ENCODE assay signal across 13 mouse cellular contexts in the genomic region with DNA sequence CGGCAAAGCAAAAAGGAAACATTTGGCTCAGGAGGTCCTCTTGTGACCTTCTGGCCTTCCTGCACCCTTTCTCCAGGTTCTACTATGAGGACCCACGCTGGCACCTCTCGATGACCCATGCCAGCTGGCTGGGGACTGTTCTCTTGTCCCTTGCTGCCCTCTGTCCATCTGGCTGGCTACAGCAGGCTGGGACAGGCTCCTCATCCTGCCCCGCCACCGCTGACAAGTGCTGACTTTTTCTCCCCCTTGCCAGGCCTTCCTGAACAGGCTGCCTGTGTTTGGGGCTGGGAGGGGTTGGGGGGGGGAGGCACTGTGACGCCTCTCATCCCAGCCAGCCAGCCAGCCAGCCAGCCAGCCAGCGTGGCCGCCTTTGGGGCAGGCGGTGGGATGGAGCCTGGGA. TPM values are rescaled to one million over a fixed set of nuclear protein-coding genes. Genes with fewer than 3 reads are reported as not detected.
DNase-seq lines count a peak whose midpoint lies in the region; ATAC-seq and TF ChIP-seq lines count a peak whose summit lies in the region.
"Had no signal": no experiment of that assay in that cellular context is flagged by ENCODE, and none has a peak within 500 bp of the region (broad histone marks: within the 10 kb centered on the region; RNA-seq: fewer than 3 reads in every experiment).

No protein-coding gene starts in this region.

- H3K9me3 ChIP-seq in heart, embryonic 16.5 days (replicated peaks; ENCODE audit: control insufficient read depth, low read length) = no peaks in the 10 kb centered on the region
- no peaks in the 10 kb centered on the region for H3K9me3 ChIP-seq in kidney, embryonic 16.5 days (ENCODE audit: low read length)
- H3K9me3 ChIP-seq in liver, postnatal 0 days (ENCODE audit: low read length) = no peaks in the 10 kb centered on the region
- H3K9me3 ChIP-seq: forebrain, embryonic 15.5 days; midbrain, embryonic 13.5 days had no signal

- TF ChIP-seq CTCF in liver, postnatal 0 days (IDR thresholded peaks at IDR 0.05; ENCODE audit: low read depth) = no peak

- TF ChIP-seq EP300 in liver, postnatal 0 days (IDR thresholded peaks at IDR 0.05; ENCODE audit: low read depth) = no peak

- no peak overlapping the region for H3K27ac ChIP-seq in heart, embryonic 16.5 days (ENCODE audit: low read length)
- H3K27ac ChIP-seq in kidney, embryonic 16.5 days (ENCODE audit: low read length) = peak overlapping the region; percentile 52
- no peak overlapping the region for H3K27ac ChIP-seq in liver, postnatal 0 days (ENCODE audit: low read depth)
- H3K27ac ChIP-seq: forebrain, embryonic 15.5 days; midbrain, embryonic 13.5 days had no signal

- no peaks in the 10 kb centered on the region for H3K36me3 ChIP-seq in heart, embryonic 16.5 days (ENCODE audit: control insufficient read depth, insufficient read depth)
- peaks cover 6% of the 10 kb centered on the region; the same call in 1 of the 2 replicates for H3K36me3 ChIP-seq in kidney, embryonic 16.5 days (ENCODE audit: insufficient read depth, low read length)
- no peaks in the 10 kb centered on the region for H3K36me3 ChIP-seq in liver, postnatal 0 days (replicated peaks; ENCODE audit: insufficient read depth, low read length)
- H3K36me3 ChIP-seq: forebrain, embryonic 15.5 days; midbrain, embryonic 13.5 days had no signal

- WGBS in heart, embryonic 16.5 days = 53% methylated on average over 9 of the region's 9 CpGs
- WGBS in kidney, embryonic 16.5 days = 22% methylated on average over 9 of the region's 9 CpGs
- 61% methylated on average over 9 of the region's 9 CpGs for WGBS in liver, postnatal 0 days (ENCODE audit: insufficient replicate concordance)

- H3K4me2 ChIP-seq in heart, embryonic 16.5 days (ENCODE audit: low read depth, low read length) = no peak overlapping the region
- H3K4me2 ChIP-seq in kidney, embryonic 16.5 days (replicated peaks; ENCODE audit: low read depth, low read length) = no peak overlapping the region
- no peak overlapping the region for H3K4me2 ChIP-seq in liver, postnatal 0 days (ENCODE audit: low read depth, low read length)
- H3K4me2 ChIP-seq: forebrain, embryonic 15.5 days; liver, embryonic 11.5 days; midbrain, embryonic 13.5 days had no signal

- H3K4me1 ChIP-seq in heart, embryonic 16.5 days (ENCODE audit: control insufficient read depth, insufficient read depth, low read length) = peaks cover 16% of the 10 kb centered on the region
- peaks cover 71% of the 10 kb centered on the region for H3K4me1 ChIP-seq in kidney, embryonic 16.5 days (ENCODE audit: insufficient read depth, low read length)
- peaks cover 27% of the 10 kb centered on the region for H3K4me1 ChIP-seq in liver, postnatal 0 days (ENCODE audit: insufficient read depth)

- H3K9ac ChIP-seq in heart, embryonic 16.5 days (ENCODE audit: low read length) = peak overlapping the region; percentile 13; the same call in 1 of the 2 replicates
- peak overlapping the region; percentile 19; the same call in 1 of the 2 replicates for H3K9ac ChIP-seq in kidney, embryonic 16.5 days (replicated peaks; ENCODE audit: low read length)
- no peak overlapping the region for H3K9ac ChIP-seq in liver, postnatal 0 days (replicated peaks)
- H3K9ac ChIP-seq: forebrain, embryonic 15.5 days; midbrain, embryonic 13.5 days had no signal

- H3K4me3 ChIP-seq in heart, embryonic 16.5 days (ENCODE audit: low read length) = no peak overlapping the region
- no peak overlapping the region for H3K4me3 ChIP-seq in kidney, embryonic 16.5 days (ENCODE audit: low read length)
- H3K4me3 ChIP-seq in liver, postnatal 0 days (ENCODE audit: low read depth, low read length) = no peak overlapping the region
- H3K4me3 ChIP-seq: forebrain, embryonic 15.5 days; midbrain, embryonic 13.5 days had no signal

- no peak for ATAC-seq in heart, embryonic 16.5 days (replicated peaks; ENCODE audit: extremely low read depth, insufficient read depth, low FRiP score)
- ATAC-seq in kidney, embryonic 16.5 days (ENCODE audit: low FRiP score, low TSS enrichment) = no peak
- no peak for ATAC-seq in liver, postnatal 0 days
- no peak for ATAC-seq in erythroid progenitor cell, adult 5-6 weeks (replicated peaks; ENCODE audit: low FRiP score, poor library complexity, severe bottlenecking)
- ATAC-seq: forebrain, embryonic 15.5 days; intestine, postnatal 0 days; lung, postnatal 0 days; midbrain, embryonic 13.5 days had no signal

- peaks cover 4% of the 10 kb centered on the region; the same call in 1 of the 2 replicates for H3K27me3 ChIP-seq in heart, embryonic 16.5 days (ENCODE audit: control insufficient read depth, insufficient read depth, low read length)
- peaks cover 6% of the 10 kb centered on the region for H3K27me3 ChIP-seq in kidney, embryonic 16.5 days (ENCODE audit: insufficient read depth, low read length)
- H3K27me3 ChIP-seq in liver, postnatal 0 days (ENCODE audit: insufficient read depth, low read length) = peaks cover 18% of the 10 kb centered on the region

- no peak for DNase-seq in heart, adult 11 months
- peak; percentile 20 for DNase-seq in retina, embryonic 14.5 days (ENCODE audit: low spot score)
- no peak for DNase-seq in retina, postnatal 1 day
- no peak for DNase-seq in liver, postnatal 0 days
- DNase-seq: cerebellum, adult 8-10 months had no signal

RNA-seq across cellular contexts. Expression of gene Myl3, which starts 5.3 kb away (rescaled TPM):
- 4,391 and 5,295 TPM in 2 replicates for polyA plus RNA-seq in heart, embryonic 16.5 days (2015; fragmentation: Nextera tagmentation; extraction: Ambion mirVana)
- 1.5 and 3.6 TPM in 2 replicates for polyA plus RNA-seq in kidney, embryonic 16.5 days (2015; fragmentation: Nextera tagmentation; extraction: Ambion mirVana)
- 0.52 and 2.0 TPM in 2 replicates for polyA plus RNA-seq in liver, postnatal 0 days (2015; fragmentation: Nextera tagmentation; extraction: Ambion mirVana)
- total RNA-seq in erythroid progenitor cell, adult 5-6 weeks (2015; ENCODE audit: low replicate concordance) = not detected in 2 replicates
- total RNA-seq in erythroid progenitor cell, adult 5-6 weeks (2017; ENCODE audit: low replicate concordance) = not detected in 2 replicates
- polyA plus RNA-seq: intestine, postnatal 0 days; midbrain, embryonic 13.5 days had no signal

RNA-seq across cellular contexts. Expression of gene Pth1r, which starts 10.6 kb away (rescaled TPM):
- polyA plus RNA-seq in heart, embryonic 16.5 days (2015; fragmentation: Nextera tagmentation; extraction: Ambion mirVana) = 21.0 and 26.3 TPM in 2 replicates
- polyA plus RNA-seq in kidney, embryonic 16.5 days (2015; fragmentation: Nextera tagmentation; extraction: Ambion mirVana) = 98.8 and 108 TPM in 2 replicates
- 5.2 and 5.3 TPM in 2 replicates for polyA plus RNA-seq in liver, postnatal 0 days (2015; fragmentation: Nextera tagmentation; extraction: Ambion mirVana)
- total RNA-seq in erythroid progenitor cell, adult 5-6 weeks (2015; ENCODE audit: low replicate concordance) = 1.3 TPM in 1 of 2 replicates, not detected in the other
- total RNA-seq in erythroid progenitor cell, adult 5-6 weeks (2017; ENCODE audit: low replicate concordance) = 0.77 TPM in 1 of 2 replicates, not detected in the other

Comparison
In these comparisons a context has a peak if more than half of its experiments do, and no peak if none do; other contexts are left out.
1. RNA of gene Myl3, which starts 5.3 kb away (polyA plus RNA-seq): 4,391 to 5,295 TPM in heart, embryonic 16.5 days; 1.5 to 3.6 TPM in kidney, embryonic 16.5 days and 0.52 to 2.0 TPM in liver, postnatal 0 days; every median in the first group is over 100 times any median in the second.